Mouse (Mus musculus) CH12.LX (cell line): Measurements from ENCODE around the gene Nrxn3. TPM values are rescaled to one million over a fixed set of nuclear protein-coding genes. Genes with fewer than 3 reads are reported as not detected.

Source experiments
- DNase-seq: peaks from one replicate; pipeline ENCODE4 v3.0.0-alpha.2; 2013; ENCODE audit errors: extremely low read depth
- H3K27ac ChIP-seq: 2 replicates; pipeline ENCODE4 v1.5.1; 2012; ENCODE audit warnings: low read depth, mild to moderate bottlenecking, control low read depth, moderate library complexity; ENCODE audit not compliant: insufficient read depth
- H3K27me3 ChIP-seq: replicated peaks from 2 replicates; pipeline ENCODE3; 2012; ENCODE audit warnings: inconsistent platforms
- H3K36me3 ChIP-seq, 2 experiments: replicated peaks in 1 of 2; 2 replicates each; pipeline versions ENCODE3 to v1.6.1; 2012; ENCODE audit warnings: inconsistent platforms in 1 of 2, low read length in 1 of 2, mild to moderate bottlenecking in 1 of 2, mixed read lengths in 1 of 2, moderate library complexity in 1 of 2; ENCODE audit not compliant: control insufficient read depth in 1 of 2, insufficient read depth in 1 of 2
- H3K4me1 ChIP-seq, 2 experiments: 2 replicates each; pipeline ENCODE4 v1.6.1; 2012; ENCODE audit warnings: inconsistent platforms in 1 of 2, moderate library complexity in 1 of 2; ENCODE audit not compliant: insufficient read depth in 2 of 2, control insufficient read depth in 1 of 2
- H3K4me2 ChIP-seq: 2 replicates; pipeline ENCODE4 v1.6.1; 2012; ENCODE audit warnings: low read depth, mild to moderate bottlenecking, control low read depth; ENCODE audit not compliant: poor library complexity, insufficient read depth, severe bottlenecking
- H3K4me3 ChIP-seq, 3 experiments: fragments of 150-350 bp in 1 of 3; sonication (generic) in 1 of 3; replicated peaks in 1 of 3; 2 replicates each; pipeline versions ENCODE3 to v1.5.1; 2011 to 2012; ENCODE audit warnings: low read depth in 2 of 3, low read length in 2 of 3, mild to moderate bottlenecking in 2 of 3, moderate library complexity in 2 of 3, control low read depth in 1 of 3, improper control_type of control experiment in 1 of 3, inconsistent platforms in 1 of 3, mixed read lengths in 1 of 3; ENCODE audit not compliant: poor library complexity in 1 of 3
- H3K79me2 ChIP-seq: replicated peaks from 2 replicates; pipeline ENCODE4 v1.6.1; 2012; ENCODE audit warnings: mild to moderate bottlenecking, moderate library complexity; ENCODE audit not compliant: control insufficient read depth, poor library complexity, insufficient read depth, severe bottlenecking; ENCODE audit errors: extremely low read depth
- H3K9ac ChIP-seq: 2 replicates; pipeline ENCODE4 v1.6.1; 2012; ENCODE audit warnings: low read depth, mild to moderate bottlenecking, control low read depth, moderate library complexity; ENCODE audit not compliant: insufficient read depth
- H3K9me3 ChIP-seq: replicated peaks from 2 replicates; pipeline ENCODE3; 2012; ENCODE audit warnings: low read length, inconsistent platforms, mixed read lengths
- BHLHE40 ChIP-seq: IDR thresholded peaks from 2 replicates; pipeline ENCODE4 v1.6.1; 2011; ENCODE audit warnings: mild to moderate bottlenecking, low read depth, low read length, improper control_type of control experiment
- CHD2 ChIP-seq: IDR thresholded peaks from 2 replicates; pipeline ENCODE4 v1.6.1; 2011; ENCODE audit warnings: low read length, improper control_type of control experiment
- CTCF ChIP-seq, 2 experiments: IDR thresholded peaks in 1 of 2; conservative IDR thresholded peaks in 1 of 2; 2 replicates each; pipeline ENCODE4 v1.5.1; 2011 to 2012; ENCODE audit warnings: low read depth in 2 of 2, low read length in 2 of 2, improper control_type of control experiment in 1 of 2, inconsistent platforms in 1 of 2, mild to moderate bottlenecking in 1 of 2, moderate library complexity in 1 of 2
- E2F4 ChIP-seq: IDR thresholded peaks from 2 replicates; pipeline ENCODE4 v1.6.1; 2011; ENCODE audit warnings: low read depth, low read length, improper control_type of control experiment; ENCODE audit not compliant: insufficient replicate concordance
- JUND ChIP-seq: conservative IDR thresholded peaks from 2 replicates; pipeline ENCODE4 v1.6.1; 2011; ENCODE audit warnings: low read depth, low read length, improper control_type of control experiment
- MEF2A ChIP-seq: IDR thresholded peaks from 2 replicates; pipeline ENCODE4 v1.6.1; 2014; ENCODE audit warnings: low read depth, mild to moderate bottlenecking, inconsistent platforms, low read length, improper control_type of control experiment, borderline replicate concordance
- NELFE ChIP-seq: IDR thresholded peaks from 2 replicates; pipeline ENCODE4 v1.6.1; 2011; ENCODE audit warnings: low read depth, low read length, improper control_type of control experiment
- PAX5 ChIP-seq: IDR thresholded peaks from 2 replicates; pipeline ENCODE4 v1.6.1; 2012; ENCODE audit warnings: low read length, inconsistent platforms, mixed read lengths
- RAD21 ChIP-seq: IDR thresholded peaks from 2 replicates; pipeline ENCODE4 v1.6.1; 2011; ENCODE audit warnings: low read depth, mild to moderate bottlenecking, low read length, improper control_type of control experiment, moderate library complexity
- RCOR1 ChIP-seq: conservative IDR thresholded peaks from 2 replicates; pipeline ENCODE4 v1.6.1; 2012; ENCODE audit warnings: low read depth, mild to moderate bottlenecking, inconsistent platforms, low read length, improper control_type of control experiment
- SIN3A ChIP-seq: IDR thresholded peaks from 2 replicates; pipeline ENCODE4 v1.6.1; 2012; ENCODE audit warnings: low read length, improper control_type of control experiment, inconsistent platforms
- SMC3 ChIP-seq: IDR thresholded peaks from 2 replicates; pipeline ENCODE4 v1.6.1; 2011; ENCODE audit warnings: low read depth, low read length, improper control_type of control experiment
- TBP ChIP-seq: conservative IDR thresholded peaks from 2 replicates; pipeline ENCODE4 v1.6.1; 2011; ENCODE audit warnings: low read depth, low read length, improper control_type of control experiment
- TCF12 ChIP-seq: IDR thresholded peaks from 2 replicates; pipeline ENCODE4 v1.6.1; 2014; ENCODE audit warnings: low read depth, mild to moderate bottlenecking, inconsistent platforms, low read length, improper control_type of control experiment
- USF2 ChIP-seq: conservative IDR thresholded peaks from 2 replicates; pipeline ENCODE4 v1.6.1; 2011; ENCODE audit warnings: low read depth, low read length, improper control_type of control experiment
- ZMIZ1 ChIP-seq: IDR thresholded peaks from 2 replicates; pipeline ENCODE4 v1.6.1; 2012; ENCODE audit warnings: low read depth, mild to moderate bottlenecking, inconsistent platforms, low read length, improper control_type of control experiment
- dilution Hi-C: fragments of 300-500 bp; cut with MboI; formaldehyde crosslinking; loops from 2 replicates; pipeline ENCODE4 v1.14.3; 2020; ENCODE audit warnings: low sequenced_read_pairs; ENCODE audit not compliant: extremely low pct_unique_long_range_greater_than_20kb, extremely low pct_ligation_motif_present
- in situ Hi-C: fragments of 300-500 bp; cut with MboI; formaldehyde crosslinking; loops from 3 replicates; pipeline ENCODE4 v1.14.3; 2019; ENCODE audit warnings: low sequenced_read_pairs, low pct_ligation_motif_present, low pct_unique_long_range_greater_than_20kb, mixed read lengths
- polyA plus RNA-seq: library from polyadenylated mRNA; unstranded; fragments of >175 nt; gene quantifications from 2 replicates; pipeline ENCODE4 v1.2.1, GENCODE M21; 2012; ENCODE audit warnings: low read depth; ENCODE audit not compliant: insufficient read length
- total RNA-seq, 2 experiments: library from RNA; depleted of rRNA; stranded (reverse); fragments of 300-350 nt in 1 of 2; fragments of >200 nt in 1 of 2; gene quantifications; 2 replicates each; pipeline ENCODE4 v1.2.3; 2012 to 2014

The Nrxn3 gene
- total and polyA plus RNA-seq, 3 experiments: 0.04 to 0.17 (median 0.09) TPM

DNA sequence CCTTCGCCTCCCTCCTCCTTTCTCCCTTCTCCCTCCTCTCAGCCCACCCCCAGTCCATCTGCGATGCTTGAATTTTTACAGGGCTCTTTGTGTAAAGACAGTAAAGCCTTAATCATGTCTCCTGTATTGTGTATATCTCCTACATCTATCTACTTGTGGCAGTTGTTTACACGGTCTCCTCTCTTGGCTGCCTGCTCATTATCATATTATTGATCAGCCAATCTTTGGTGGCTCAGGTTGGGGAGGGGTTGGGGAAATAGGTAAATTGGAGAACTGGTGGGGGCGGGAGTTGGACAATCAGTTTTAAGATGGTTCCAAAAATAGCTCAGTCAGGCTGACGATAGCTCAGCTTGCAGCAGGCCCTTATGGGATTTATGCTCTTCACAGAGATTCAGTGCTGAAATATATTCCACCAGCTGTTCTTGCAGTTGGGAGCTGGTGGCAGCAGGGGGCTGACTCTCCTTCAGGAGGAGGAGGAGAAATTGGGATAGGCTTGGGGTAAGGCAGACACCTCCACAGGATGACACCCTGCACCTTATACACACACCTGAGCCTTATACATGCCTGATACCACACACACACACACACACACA is 654.5 kb downstream of the Nrxn3 start:
- Histone ChIP-seq H3K4me3 (no peak overlapping the region), H3K4me1 (peaks cover 0 to 5% of the 10 kb centered on the region in 2 experiments; a peak in 2 of 4 replicates), H3K9me3 (peaks cover 2% of the 10 kb centered on the region), H3K36me3 (no peaks in the 10 kb centered on the region), H3K27ac (no peak overlapping the region)
- in situ Hi-C loops (no loop called here), dilution Hi-C loops (no loop called here)
- TF ChIP-seq SIN3A (no peak), E2F4 (no peak), JUND (no peak), TCF12 (no peak), NELFE (no peak)
- TF ChIP-seq, all 38 proteins: peak for 0
- H3K27me3 ChIP-seq: no peaks in the 10 kb centered on the region
- no peak overlapping the region for H3K4me2 ChIP-seq
- no peak for DNase-seq
- H3K79me2 ChIP-seq: no peaks in the 10 kb centered on the region
- no peak overlapping the region for H3K9ac ChIP-seq

DNA sequence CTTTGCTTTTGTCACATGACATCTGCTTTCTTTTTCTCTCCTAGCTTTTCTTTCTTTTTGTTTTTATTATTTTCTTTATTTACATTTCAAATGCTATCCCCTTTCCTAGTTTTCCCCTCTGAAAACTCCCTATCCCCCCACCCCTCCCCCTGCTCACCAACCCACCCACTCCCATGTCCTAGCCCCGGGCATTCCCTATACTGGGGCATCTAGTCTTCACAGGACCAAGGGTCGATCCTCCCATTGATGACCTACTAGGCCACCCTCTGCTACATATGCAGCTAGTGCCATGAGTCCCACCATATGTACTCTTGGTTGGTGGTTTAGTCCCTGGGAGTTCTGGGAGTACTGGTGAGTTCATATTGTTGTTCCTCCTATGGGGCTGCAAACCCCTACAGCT is 655.0 kb downstream of the Nrxn3 start:
- no peaks in the 10 kb centered on the region for H3K79me2 ChIP-seq
- no peak overlapping the region for H3K27ac ChIP-seq
- no peaks in the 10 kb centered on the region for H3K27me3 ChIP-seq
- H3K4me1 ChIP-seq: peaks cover 0 to 5% of the 10 kb centered on the region in 2 experiments; a peak in 2 of 4 replicates
- TF ChIP-seq CHD2: no peak
- TF ChIP-seq MEF2A: no peak
- no peak for TF ChIP-seq RCOR1
- TF ChIP-seq SIN3A: no peak
- TF ChIP-seq JUND: no peak
- TF ChIP-seq USF2: no peak
- TF ChIP-seq NELFE: no peak
- TF ChIP-seq, all 38 proteins: peak for 0
- Histone ChIP-seq H3K9ac (no peak overlapping the region), H3K4me3 (no peak overlapping the region), H3K9me3 (peaks cover 2% of the 10 kb centered on the region), H3K36me3 (no peaks in the 10 kb centered on the region), H3K4me2 (no peak overlapping the region)
- dilution Hi-C loops: no loop called here
- DNase-seq: no peak
- in situ Hi-C loops: no loop called here

DNA sequence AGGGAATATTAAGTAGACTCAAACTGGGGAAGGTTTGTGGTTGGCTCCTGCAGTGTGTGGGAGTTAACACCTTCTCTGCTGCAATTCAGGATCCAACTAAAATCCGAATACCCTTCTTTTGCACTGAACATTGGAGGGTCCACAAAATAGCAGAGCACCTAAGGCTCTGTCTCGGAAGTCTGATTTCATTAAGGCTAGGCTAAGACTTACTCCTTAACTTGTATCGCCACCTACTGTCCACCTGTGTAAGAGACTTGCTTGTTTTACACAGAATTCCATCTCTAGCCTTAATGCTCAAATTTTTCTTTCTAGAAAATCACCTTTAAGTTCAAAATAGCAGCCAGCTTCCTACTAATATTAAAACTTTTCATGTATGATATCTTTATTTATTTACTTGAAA is 660.6 kb downstream of the Nrxn3 start:
- in situ Hi-C loops: no loop called here
- H3K36me3 ChIP-seq: no peaks in the 10 kb centered on the region
- H3K9me3 ChIP-seq: no peaks in the 10 kb centered on the region

More for the DNA sequence above, 660.6 kb downstream of the Nrxn3 start:
- DNase-seq: peak; percentile 33
- TF ChIP-seq SMC3 (peak; percentile 16; the same call in 1 of the 2 replicates), RAD21 (peak; percentile 68), CTCF (conservative IDR thresholded peaks at IDR 0.05 in 1 of 2, IDR thresholded peaks at IDR 0.05 in 1 of 2; ENCODE audit: low read depth in 2 of 2, low read length in 2 of 2) (peak in 1 of 2 experiments; percentile 72; a peak in 2 of 4 replicates), ZMIZ1 (no peak), BHLHE40 (no peak), TBP (no peak), PAX5 (no peak)
- H3K4me3 ChIP-seq: no peak overlapping the region
- no peaks in the 10 kb centered on the region for H3K4me1 ChIP-seq
- dilution Hi-C loops: no loop called here
- H3K27me3 ChIP-seq: no peaks in the 10 kb centered on the region
- H3K79me2 ChIP-seq: no peaks in the 10 kb centered on the region
- H3K4me2 ChIP-seq: no peak overlapping the region
- H3K9ac ChIP-seq: no peak overlapping the region
- H3K27ac ChIP-seq: no peak overlapping the region
